Mouse (Mus musculus) cerebellum, adult 2 months (tissue): ENCODE results near the gene Amer3. TPM values are rescaled to one million over a fixed set of nuclear protein-coding genes. Genes with fewer than 3 reads are reported as not detected.
"Not testable (repeated sequence)": the region's sequence is repeated elsewhere in the genome, so short reads cannot be mapped to it uniquely, and the experiment has no call there.

Experiments used
- DNase-seq, 2 experiments: peaks; one replicate each; pipeline ENCODE4 v3.0.0; 2021
- H3K27ac ChIP-seq: fragments of 200-500 bp; 2 replicates; pipeline ENCODE4 v1.5.1; 2012; ENCODE audit warnings: low read length, control low read depth, inconsistent platforms; ENCODE audit not compliant: insufficient read depth
- H3K27me3 ChIP-seq: fragments of 200-500 bp; 2 replicates; pipeline ENCODE4 v1.6.1; 2012; ENCODE audit warnings: inconsistent platforms, mild to moderate bottlenecking, low read length, moderate library complexity; ENCODE audit not compliant: control insufficient read depth, insufficient read depth
- H3K4me1 ChIP-seq: fragments of 200-500 bp; 2 replicates; pipeline ENCODE4 v1.6.1; 2011; ENCODE audit warnings: low read length; ENCODE audit not compliant: control insufficient read depth, insufficient read depth
- H3K4me3 ChIP-seq: fragments of 200-500 bp; replicated peaks from 2 replicates; pipeline ENCODE3; 2011; ENCODE audit warnings: mild to moderate bottlenecking, low read depth, low read length, control low read depth; ENCODE audit not compliant: insufficient read depth
- CTCF ChIP-seq: fragments of 200-500 bp; IDR thresholded peaks from 2 replicates; pipeline ENCODE4 v1.5.1; 2011; ENCODE audit warnings: low read depth, mild to moderate bottlenecking, control low read depth, low read length, moderate library complexity, borderline replicate concordance; ENCODE audit not compliant: insufficient read depth
- POLR2A ChIP-seq: fragments of 200-500 bp; IDR thresholded peaks from 2 replicates; pipeline ENCODE4 v1.6.1; 2011; ENCODE audit warnings: low read length, control low read depth, borderline replicate concordance; ENCODE audit not compliant: insufficient read depth
- WGBS: fragments of 180-500 bp; shearing (Covaris S2); methylation state at CpG from one replicate; pipeline ENCODE4 v1.1.7; 2018; 5-methylcytosine and 5-hydroxymethylcytosine counted together
- polyA plus RNA-seq: library from polyadenylated mRNA; depleted of rRNA; stranded (reverse); fragments of >200 nt; gene quantifications from 2 replicates; pipeline ENCODE4 v1.2.3, GENCODE M21; 2012; rRNA removed

Gene Amer3
- polyA plus RNA-seq = 27.4 and 30.5 TPM in 2 replicates

GRCm38 (mm10) chr1:34578851-34579781 is at the start of gene Amer3:
Amer3 (plus strand) TSS chr1:34579657.
- DNase-seq = peak; percentile 92 to 93
- peak within 1 kb of the TSS; percentile 99 for H3K27ac ChIP-seq
- peaks cover 14% of the 10 kb centered on the region for H3K4me1 ChIP-seq
- H3K27me3 ChIP-seq = no peaks in the 10 kb centered on the region
- peak within 1 kb of the TSS; percentile 97 for H3K4me3 ChIP-seq
- WGBS = under 1% methylated on average over 53 of the region's 53 CpGs
- TF ChIP-seq POLR2A (peak; percentile 72; the same call in 1 of the 2 replicates), CTCF (no peak)

GRCm38 (mm10) chr1:34534574-34534973 is 44.9 kb upstream of the Amer3 start:
- not testable (repeated sequence) for H3K27ac ChIP-seq, H3K4me3 ChIP-seq, H3K27me3 ChIP-seq, DNase-seq, H3K4me1 ChIP-seq
- WGBS = 61% methylated on average over 3 of the region's 3 CpGs

GRCm38 (mm10) chr1:34535043-34535698 is 44.3 kb upstream of the Amer3 start, which contains the start of gene Cfc1:
Cfc1 (plus strand) TSS chr1:34535648.
- not testable (repeated sequence) for DNase-seq, H3K27ac ChIP-seq, H3K4me1 ChIP-seq, H3K4me3 ChIP-seq, H3K27me3 ChIP-seq
- 48% methylated on average over 7 of the region's 7 CpGs for WGBS

GRCm38 (mm10) chr1:34536291-34536766 is 43.1 kb upstream of the Amer3 start:
- DNase-seq = no peak
- Histone ChIP-seq H3K4me1 (peaks cover 5% of the 10 kb centered on the region), H3K4me3 (no peak overlapping the region), H3K27ac (no peak overlapping the region), H3K27me3 (no peaks in the 10 kb centered on the region)
- 35% methylated on average over 14 of the region's 14 CpGs for WGBS
- TF ChIP-seq POLR2A (no peak), CTCF (no peak)

- peak; percentile 10 to 29 for DNase-seq
- Histone ChIP-seq H3K4me1 (peaks cover 5% of the 10 kb centered on the region), H3K4me3 (peak overlapping the region; percentile 37), H3K27me3 (no peaks in the 10 kb centered on the region), H3K27ac (no peak overlapping the region)
- 29% methylated on average over 16 of the region's 16 CpGs for WGBS
- TF ChIP-seq CTCF (no peak), POLR2A (no peak)
Observed at GRCm38 (mm10) chr1:34536767-34537485, 42.5 kb upstream of the Amer3 start.

- Histone ChIP-seq H3K4me1 (no peaks in the 10 kb centered on the region), H3K4me3 (no peak overlapping the region), H3K27ac (no peak overlapping the region), H3K27me3 (no peaks in the 10 kb centered on the region)
- DNase-seq = no peak
- 86% methylated on average over 1 of the region's 1 CpGs for WGBS
- TF ChIP-seq POLR2A (no peak), CTCF (no peak)
Observed at GRCm38 (mm10) chr1:34547074-34547473, 32.4 kb upstream of the Amer3 start.

- Histone ChIP-seq H3K27me3 (no peaks in the 10 kb centered on the region), H3K27ac (no peak overlapping the region), H3K4me1 (no peaks in the 10 kb centered on the region), H3K4me3 (no peak overlapping the region)
- WGBS = 89% methylated on average over 1 of the region's 1 CpGs
- no peak for DNase-seq
- no peak for TF ChIP-seq POLR2A
- TF ChIP-seq CTCF = no peak
Observed at GRCm38 (mm10) chr1:34553690-34554089, 25.8 kb upstream of the Amer3 start.

GRCm38 (mm10) chr1:34554275-34554674 is 25.2 kb upstream of the Amer3 start:
- Histone ChIP-seq H3K27me3 (no peaks in the 10 kb centered on the region), H3K4me1 (no peaks in the 10 kb centered on the region), H3K4me3 (no peak overlapping the region), H3K27ac (no peak overlapping the region)
- 94% methylated on average over 7 of the region's 7 CpGs for WGBS
- no peak for DNase-seq
- no peak for TF ChIP-seq POLR2A
- no peak for TF ChIP-seq CTCF
